Mouse (Mus musculus) CD8-positive naive resting alpha-beta T cell, adult 2 months (primary cell): Measurements from ENCODE around the gene Vil1.

Experiments
- DNase-seq, 2 experiments: peaks; one replicate each; pipeline ENCODE4 v3.0.0; 2022; ENCODE audit warnings: low read depth in 2 of 2, low spot score in 2 of 2

Gene Vil1

DNA sequence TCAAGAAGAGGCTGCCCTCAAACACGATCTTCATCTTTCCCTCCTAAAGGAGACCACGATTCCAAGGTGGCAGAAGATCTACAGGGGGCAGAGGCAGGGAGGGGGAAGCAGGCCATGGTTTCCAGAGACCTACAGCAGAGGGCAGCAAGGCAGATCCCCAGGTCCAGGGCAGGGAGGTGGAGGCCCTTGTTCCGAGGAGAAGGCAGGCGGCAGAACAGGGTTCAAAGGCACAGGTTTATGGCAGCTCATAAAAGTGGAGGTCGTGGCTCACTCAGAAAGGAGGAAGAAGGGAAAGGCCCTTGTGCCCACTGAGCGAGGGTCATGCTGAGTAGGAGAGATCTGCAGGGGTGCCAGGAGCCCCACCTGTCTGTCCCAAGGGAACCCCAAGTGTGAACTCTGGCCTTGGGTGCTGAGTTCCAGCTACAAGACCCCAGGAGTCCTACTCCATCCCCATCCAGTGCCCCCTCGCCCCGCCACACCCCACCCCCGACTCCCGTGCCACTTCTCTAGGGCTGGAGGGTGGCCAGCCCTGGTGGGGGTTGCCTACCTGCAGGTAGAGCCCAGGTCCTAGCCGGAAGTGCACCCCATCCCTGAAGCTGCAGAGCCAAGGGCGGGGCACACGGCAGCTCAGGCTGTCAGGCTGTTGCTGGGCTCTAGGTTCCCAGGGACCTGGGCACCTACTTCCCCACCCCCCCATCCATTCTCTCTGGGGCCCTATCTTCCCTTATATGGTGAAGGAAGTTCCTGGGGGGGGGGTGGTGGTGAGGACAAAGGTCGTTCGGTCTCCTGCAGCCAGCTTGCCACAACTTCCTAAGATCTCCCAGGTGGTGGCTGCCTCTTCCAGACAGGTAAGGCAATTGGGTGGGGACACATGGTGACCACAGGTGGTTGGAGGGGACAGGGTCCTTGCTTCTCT is at the start of gene Vil1:
Gene Vil1, plus strand, starts transcription at position 788 of the 916 bp plus-strand sequence.
- no peak for DNase-seq

GRCm38 (mm10) chr1:74359952-74360517 is 49.1 kb upstream of the Vil1 start:
- no peak for DNase-seq

DNA sequence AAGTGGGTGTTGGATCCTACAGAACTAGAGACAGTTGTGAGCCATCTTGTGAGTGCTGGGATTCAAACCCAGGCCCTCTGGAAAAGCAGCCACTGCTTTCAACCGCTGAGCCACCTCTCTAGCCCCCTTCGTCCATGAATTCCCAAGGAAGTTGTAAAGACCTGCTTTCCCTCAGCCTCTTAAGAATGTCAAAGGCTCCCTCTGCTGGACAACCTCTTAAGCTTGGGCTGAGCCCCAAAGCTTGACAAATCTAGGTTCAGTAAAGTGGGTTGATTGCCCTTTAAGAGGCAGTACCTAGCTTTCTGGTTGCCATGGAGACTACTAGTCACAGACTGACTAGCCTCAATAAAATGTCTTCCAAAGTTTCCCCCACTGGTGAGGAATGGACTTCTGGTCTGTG is 47.4 kb upstream of the Vil1 start, which contains the start of gene Catip:
Gene Catip, plus strand, starts transcription at position 297 of the 400 bp plus-strand sequence.
- DNase-seq, result peak; percentile 28 to 46

- DNase-seq, result no peak
Observed at GRCm38 (mm10) chr1:74362325-74363229, 46.6 kb upstream of the Vil1 start.

DNA sequence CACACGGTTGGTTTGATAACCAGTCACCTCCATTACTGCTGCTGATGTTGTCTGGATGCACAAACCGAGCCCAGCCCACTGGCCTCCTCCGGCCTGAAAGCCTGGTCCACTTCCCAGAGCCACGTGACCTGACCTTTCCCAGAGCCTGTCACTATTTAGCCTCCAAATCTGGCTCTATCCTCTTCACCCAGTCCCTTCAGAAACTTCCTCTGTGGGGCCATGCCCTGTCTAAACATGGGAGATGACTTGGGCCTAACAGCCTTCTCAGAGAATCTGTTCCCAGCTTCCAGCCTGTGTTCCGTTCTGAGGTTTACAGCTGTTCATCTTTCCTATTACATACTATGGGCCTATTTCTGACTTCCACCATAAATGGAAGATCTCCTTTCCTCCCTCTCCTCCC is 45.7 kb upstream of the Vil1 start:
- no peak for DNase-seq

- DNase-seq, result no peak
Observed at GRCm38 (mm10) chr1:74364270-74364669, 44.9 kb upstream of the Vil1 start.

GRCm38 (mm10) chr1:74367886-74368645 is 41.1 kb upstream of the Vil1 start:
- DNase-seq, result no peak

DNA sequence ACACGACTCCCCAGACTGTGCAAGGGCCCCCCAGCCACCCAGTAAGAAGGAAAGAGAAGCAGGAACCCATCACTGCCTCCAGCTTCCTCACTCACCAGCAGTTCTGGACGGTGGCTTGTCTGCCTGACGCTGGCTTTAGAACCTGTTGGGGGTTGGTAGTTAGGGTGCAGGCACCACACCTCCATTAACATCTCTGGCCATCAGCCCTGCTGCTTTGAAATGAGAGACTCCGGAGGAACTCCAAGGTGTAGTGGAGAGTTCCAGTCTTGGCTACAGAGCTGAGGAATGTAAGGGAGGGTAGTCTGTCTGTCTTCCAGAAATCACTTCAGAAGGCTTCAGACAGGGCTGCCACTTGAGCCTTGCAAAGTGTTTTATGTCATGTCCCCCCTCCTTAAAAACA is 39.1 kb upstream of the Vil1 start:
- no peak for DNase-seq

DNA sequence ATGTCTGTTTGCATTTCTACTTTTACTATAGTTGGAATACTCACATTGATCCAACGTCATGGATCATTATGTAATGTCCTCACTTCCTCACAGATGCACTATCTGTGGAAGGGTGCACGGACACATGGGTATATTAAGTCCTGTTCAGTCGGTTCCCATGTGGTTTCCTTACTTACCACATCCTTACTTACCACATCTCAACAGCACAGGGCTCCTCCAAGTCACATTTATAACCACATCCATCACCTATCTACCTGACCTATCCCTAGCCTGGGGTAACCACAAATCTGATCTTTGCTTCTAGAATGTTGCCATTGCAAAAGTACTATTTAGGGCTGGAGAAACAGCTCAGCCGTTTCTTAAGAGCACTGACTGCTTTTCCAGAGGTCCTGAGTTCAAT is 35.8 kb upstream of the Vil1 start:
- no peak for DNase-seq

GRCm38 (mm10) chr1:74374980-74375379 is 34.2 kb upstream of the Vil1 start, which contains the start of gene Slc11a1:
Gene Slc11a1, plus strand, starts transcription at chr1:74375195.
- no peak for DNase-seq

GRCm38 (mm10) chr1:74375561-74375960 is 33.6 kb upstream of the Vil1 start:
- no peak for DNase-seq

GRCm38 (mm10) chr1:74376396-74376795 is 32.8 kb upstream of the Vil1 start:
- DNase-seq, result no peak

DNA sequence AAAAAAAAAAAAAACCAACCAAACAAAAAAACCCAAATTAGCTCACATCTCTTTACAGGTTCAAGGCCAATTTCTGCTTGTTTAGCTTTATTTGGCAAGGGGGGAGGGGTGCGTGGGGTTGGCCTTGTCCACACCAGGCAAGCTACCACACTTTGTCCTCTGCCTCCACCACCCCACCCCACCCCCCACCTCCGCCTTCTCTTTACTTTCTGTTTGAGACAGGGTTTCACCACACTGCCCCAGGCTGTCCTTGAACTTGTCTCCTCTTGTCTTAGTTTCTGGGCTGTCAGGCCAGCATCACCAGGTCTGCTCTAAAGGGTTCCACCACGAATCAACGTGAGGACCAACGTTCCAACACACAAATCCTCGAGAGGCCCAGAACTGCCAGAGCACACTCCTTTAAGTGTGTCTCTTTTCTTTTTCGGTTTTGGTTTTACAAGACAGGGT is 30.1 kb upstream of the Vil1 start:
- no peak for DNase-seq

- DNase-seq, result no peak
Observed at GRCm38 (mm10) chr1:74380484-74380883, 28.7 kb upstream of the Vil1 start.

GRCm38 (mm10) chr1:74381588-74382021 is 27.6 kb upstream of the Vil1 start:
- no peak for DNase-seq

DNA sequence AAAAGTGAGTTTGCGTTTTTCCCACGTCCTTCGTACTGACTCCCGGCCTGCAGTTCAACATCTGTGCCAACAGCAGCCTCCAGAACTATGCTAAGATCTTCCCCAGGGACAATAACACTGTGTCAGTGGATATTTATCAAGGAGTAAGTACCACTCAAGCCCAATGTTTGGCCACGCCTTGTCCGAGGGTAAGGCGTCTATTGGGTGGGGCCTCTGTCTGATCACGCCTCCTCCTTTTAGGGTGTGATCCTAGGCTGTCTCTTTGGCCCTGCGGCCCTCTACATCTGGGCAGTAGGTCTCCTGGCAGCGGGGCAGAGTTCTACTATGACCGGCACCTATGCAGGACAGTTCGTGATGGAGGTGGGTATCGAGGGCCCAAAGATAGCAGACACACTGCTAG is 25.8 kb upstream of the Vil1 start:
- no peak for DNase-seq

DNA sequence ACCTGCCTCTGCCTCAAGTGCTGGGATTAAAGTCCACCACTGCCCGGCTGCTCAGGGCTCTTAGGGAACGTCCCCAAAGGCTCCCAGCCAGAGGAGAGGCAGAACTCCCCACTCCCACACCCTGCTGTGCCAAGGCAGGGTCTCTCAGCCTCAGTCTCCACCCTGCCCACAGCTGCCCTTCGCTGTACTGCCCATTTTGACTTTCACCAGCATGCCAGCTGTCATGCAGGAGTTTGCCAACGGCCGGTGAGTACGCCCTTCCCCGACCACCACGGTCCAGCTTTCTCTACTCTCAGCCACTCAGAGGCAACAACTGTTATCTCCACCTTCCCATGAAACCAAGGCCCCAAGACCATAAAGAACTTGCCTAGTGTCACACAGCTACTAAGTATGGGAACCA is 24.7 kb upstream of the Vil1 start:
- no peak for DNase-seq

GRCm38 (mm10) chr1:74385064-74385463 is 24.1 kb upstream of the Vil1 start:
- DNase-seq, result no peak

DNA sequence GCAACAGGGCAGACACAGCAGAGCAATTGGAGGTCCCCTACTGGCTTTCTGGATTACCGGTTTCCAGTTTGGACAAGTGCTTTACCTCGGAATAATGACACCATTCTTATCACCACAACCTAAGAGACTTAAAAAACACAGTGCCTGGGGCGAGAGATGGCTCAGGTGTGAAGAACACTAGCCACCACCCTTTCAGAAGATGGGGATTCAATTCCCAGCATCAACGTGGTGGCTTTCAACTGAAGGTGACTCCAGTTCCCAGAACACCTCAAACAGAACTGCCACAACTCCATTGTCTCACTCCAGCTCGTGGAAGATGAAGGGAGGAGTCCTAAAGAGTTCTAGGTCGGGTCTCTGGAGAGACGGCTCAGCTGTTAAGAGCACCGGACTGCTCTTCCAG is 23.6 kb upstream of the Vil1 start:
- no peak for DNase-seq

DNA sequence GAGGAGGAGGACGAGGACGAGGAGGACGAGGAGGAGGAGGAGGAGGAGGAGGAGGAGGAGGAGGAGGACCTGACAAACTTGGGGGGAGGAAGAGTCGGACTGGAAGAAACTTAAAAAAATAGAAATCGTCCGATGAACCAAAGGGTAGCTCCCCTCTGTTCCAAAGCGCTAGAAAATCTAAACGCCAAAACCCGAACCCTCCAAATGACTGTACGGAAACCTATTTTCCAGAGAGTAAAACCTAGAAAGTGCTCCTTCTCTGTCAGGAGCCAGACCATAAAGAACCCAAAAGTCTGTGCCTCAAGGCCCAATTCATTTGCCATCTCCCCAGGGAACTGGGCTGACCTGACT is 22.8 kb upstream of the Vil1 start:
- DNase-seq, result no peak
